Mouse (Mus musculus) adrenal gland, adult (tissue): Measurements from ENCODE around the gene Vars.
"Not testable (repeated sequence)": the region's sequence is repeated elsewhere in the genome, so short reads cannot be mapped to it uniquely, and the experiment has no call there.

ENCODE experiments used
- DNase-seq, 2 experiments: peaks; one replicate each; pipeline ENCODE4 v3.0.0; 2022 to 2023; ENCODE audit warnings: low spot score in 1 of 2; ENCODE audit not compliant: inconsistent age in 2 of 2

Gene Vars

GRCm38 (mm10) chr17:35023221-35023620 is 22.4 kb downstream of the Vars start:
- no peak for DNase-seq

DNA sequence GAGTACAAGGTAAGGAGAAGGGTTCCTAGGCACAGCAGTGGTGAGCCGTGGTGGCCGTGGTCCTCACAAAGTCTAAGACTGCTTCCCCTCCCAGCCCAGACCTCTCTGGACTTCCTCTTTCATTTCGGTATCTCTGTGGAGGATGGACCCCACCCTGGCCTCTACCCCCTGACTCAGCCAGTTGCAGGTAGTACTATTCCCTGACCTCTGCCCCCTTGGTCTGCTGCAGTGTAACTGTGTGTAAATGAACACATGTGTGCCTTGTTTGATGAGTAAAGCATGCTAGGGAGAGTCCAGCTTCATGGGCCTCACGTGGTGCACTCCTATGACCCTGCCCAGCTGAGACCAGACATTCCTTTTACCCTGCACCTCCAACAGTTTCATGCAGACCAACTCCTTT is 23.0 kb downstream of the Vars start:
- no peak for DNase-seq

DNA sequence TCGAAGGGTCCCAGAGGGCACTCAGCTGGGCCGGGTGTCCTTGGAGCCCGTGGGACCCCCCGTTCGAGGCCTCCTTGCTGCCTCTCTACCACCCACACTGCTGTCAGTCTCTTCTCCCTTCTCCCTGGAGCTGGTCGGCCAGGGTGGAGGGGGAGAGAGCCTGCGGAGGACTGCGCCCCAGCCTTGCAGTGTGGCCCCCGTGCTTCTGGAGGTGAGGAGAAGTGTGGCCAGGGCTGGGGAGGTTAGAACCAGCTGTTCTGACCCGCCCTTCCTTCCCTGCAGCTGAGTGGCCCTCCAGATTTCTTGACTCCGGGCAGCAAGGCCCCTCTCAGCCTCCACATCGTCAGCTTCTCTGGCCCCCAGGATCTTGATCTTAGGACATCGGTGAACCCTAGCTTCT is 23.5 kb downstream of the Vars start:
- DNase-seq, result no peak

DNA sequence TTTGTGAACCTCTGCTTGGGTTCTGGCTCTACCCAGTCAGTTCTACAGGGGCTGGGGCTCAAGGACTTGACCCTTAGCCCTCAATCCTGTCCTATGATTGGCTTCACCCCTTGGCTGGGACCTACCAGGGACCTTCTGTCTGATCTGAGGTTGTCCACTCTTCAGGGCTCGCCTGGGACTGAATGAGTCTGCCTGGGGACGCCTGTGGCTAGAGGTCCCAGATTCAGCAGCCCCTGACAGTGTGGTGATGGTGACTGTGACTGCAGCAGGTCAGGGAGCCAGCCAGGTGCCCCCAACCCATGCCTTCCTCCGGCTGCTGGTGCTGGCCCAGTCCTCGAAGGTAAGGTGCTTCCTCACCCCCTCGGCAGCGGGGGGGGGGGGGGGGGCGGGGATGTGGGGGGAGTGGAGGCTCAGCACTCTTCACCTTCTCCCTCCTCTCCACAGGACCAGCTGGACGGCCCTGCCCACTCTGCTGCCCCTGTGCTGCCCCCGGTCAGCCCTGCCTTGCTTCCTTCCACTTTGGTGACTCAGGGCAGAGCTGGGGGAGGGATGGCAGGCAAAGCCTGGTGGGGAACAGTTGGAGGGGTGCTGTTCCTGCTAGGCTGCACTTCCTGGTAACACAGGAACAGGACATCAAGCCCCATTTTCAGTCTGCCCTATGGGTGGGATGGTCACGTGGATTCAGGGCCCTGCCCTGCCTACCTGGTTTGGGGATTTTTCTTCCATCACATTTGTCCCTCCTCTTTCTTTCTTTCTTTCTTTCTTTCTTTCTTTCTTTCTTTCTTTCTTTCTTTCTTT is 24.1 kb downstream of the Vars start:
- DNase-seq, result no peak

GRCm38 (mm10) chr17:35026206-35026605 is 25.4 kb downstream of the Vars start:
- no peak for DNase-seq

DNA sequence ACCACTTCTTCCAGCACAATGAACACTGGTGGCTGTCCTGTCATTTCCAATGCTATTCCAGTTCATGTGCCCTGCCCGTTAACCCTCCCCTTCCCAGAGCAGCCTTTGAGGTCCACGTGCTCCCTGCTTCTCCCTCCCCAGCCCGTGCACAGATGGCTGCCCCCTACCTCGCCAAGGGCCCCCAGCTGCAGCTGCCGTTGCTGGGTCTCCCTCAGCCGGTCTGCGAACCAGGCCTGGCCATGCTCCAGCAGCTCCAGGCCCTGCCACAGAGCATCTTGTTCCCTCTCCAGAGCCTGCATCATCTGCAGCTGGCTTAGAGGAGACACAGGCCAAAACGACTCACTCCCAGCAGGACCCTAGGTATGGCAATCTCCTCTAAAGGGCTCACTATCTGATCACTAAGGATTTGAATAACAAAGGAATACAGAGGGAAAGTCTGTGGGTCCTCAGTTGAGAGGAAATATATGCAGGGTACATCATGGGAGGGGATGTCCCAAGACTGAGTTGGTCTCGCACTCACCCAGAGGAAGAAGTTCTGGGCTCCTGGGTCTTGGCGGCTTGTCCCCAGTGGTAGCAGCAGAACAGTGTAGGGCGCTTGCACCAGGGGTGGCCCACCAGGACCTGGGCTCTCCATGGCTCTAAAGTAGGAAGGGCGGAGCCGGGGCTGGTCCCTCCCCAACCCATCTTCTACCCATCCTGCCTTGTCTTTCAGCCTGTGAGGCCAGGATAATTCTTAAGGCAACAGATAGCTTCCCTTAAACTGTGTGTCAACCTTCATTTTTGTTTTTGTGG is 26.7 kb downstream of the Vars start, which contains the start of gene Sapcd1:
Gene Sapcd1 (minus strand): TSS at position 740 of the 792 bp plus-strand sequence.
- no peak for DNase-seq

- no peak for DNase-seq
These were observed 27.5 kb downstream of the Vars start for GRCm38 (mm10) chr17:35028315-35028714.

DNA sequence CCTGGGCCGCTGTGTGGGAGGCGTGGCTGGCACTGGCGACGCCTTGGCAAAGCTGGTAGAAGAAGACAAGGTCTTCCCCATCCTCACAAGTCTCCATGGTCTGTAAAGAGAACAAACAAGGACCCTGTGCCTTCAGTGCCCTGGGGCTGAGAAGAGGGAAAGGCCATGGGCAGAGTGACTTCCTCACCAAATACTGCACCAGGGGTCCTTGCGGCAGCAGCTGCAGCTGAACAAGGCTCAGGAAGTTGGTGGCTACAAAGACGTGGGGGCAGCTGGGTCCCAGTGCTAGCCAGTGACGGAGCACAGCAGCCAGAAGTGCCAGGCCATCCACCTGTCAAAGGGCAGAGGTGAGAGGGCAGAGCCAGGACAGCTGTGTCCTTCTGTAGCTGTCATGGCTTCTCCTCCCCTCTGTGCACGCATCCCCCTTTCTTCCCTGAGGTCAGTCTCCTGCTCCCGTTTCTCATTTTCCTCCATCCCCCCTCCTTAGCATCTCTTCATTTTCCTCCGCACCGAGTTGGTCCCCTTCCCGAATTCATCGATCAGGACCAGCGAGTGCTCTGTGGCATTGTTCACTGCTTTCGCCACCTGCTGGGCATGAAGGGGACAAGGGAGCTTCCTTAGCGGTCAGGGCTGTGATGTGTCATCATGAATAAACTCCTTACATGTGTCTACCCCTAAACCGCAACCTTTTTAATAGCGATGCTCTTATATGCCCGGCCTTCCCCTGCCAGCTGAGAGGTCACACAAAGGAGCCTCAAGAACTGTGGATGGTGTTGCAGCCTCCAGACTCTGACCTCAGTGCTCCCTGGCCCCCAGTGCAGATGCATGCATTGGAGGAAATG is 29.1 kb downstream of the Vars start:
- DNase-seq, result peak in 1 of 2 experiments; percentile 55

DNA sequence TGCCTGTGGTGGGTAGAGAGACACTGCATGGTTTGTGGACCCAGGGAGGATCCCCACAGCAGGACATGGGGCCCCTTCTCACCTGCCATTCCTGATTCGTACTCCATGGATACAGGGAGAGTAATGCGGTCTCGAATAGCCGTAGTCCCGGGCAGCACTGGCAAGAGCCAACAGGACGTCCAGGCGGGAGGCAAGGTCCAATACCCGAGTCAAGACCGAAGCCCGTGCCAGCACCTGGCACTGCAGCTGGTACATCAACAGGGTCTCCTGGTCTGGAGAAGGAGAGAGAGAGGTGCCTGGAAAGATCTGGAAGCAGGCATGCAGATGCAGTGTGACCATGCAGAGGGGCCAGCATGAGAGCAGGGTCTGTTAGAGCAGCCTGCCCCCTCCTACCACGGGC is 30.5 kb downstream of the Vars start:
- no peak for DNase-seq

DNA sequence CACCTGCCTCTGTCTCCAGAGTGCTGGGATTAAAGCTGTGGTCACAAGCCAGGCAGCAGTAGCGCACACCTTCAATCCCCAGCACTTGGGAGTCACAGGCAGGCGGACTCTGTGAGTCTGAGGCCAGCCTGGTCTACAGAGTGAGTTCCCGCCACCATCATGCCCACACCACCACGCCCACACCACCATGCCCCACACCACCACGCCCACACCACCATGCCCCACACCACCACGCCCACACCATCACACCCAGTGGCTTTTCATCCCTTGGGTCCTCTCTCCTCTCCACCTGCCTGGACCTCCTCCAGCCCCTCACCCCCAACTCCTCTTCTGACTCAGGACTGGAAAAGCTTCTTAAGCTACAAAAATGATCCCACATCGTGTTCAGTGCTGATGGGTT is 31.1 kb downstream of the Vars start:
- DNase-seq, result no peak

- DNase-seq, result no peak
These were observed 31.6 kb downstream of the Vars start for GRCm38 (mm10) chr17:35032323-35032870.

- not testable (repeated sequence) for DNase-seq
These were observed 32.9 kb downstream of the Vars start for GRCm38 (mm10) chr17:35033703-35034102.

GRCm38 (mm10) chr17:35034896-35035295 is 34.1 kb downstream of the Vars start:
- DNase-seq, result no peak

- no peak for DNase-seq
These were observed 38.5 kb downstream of the Vars start for GRCm38 (mm10) chr17:35039121-35039873.

DNA sequence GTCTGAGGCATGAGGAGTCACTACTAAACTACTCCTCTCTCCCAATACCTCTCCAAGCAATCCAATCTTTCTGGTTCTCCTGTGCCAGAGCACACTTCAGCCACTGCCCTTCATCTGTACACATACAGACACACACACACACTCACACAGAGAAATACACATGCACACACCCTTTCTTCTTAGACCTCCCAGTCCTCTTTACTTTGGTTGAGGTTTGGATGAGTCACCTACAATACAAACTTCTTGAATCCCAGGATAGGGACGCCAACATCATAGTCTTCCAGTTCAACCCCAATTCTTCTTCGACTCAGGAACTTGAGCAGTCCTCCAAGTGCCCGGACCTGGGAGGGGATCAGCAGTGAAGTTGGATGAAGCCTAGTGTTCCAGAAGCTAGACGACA is 43.0 kb downstream of the Vars start:
- no peak for DNase-seq

- DNase-seq, result no peak
These were observed 44.4 kb downstream of the Vars start for GRCm38 (mm10) chr17:35044904-35045806.

GRCm38 (mm10) chr17:35045807-35046680 is 45.3 kb downstream of the Vars start:
- DNase-seq, result peak in 1 of 2 experiments; percentile 23
